Mouse (Mus musculus) spleen, adult 2 months (tissue): ENCODE measurements around the gene Gsdma. TPM values are rescaled to one million over a fixed set of nuclear protein-coding genes. Genes with fewer than 3 reads are reported as not detected.
"Not testable (repeated sequence)": the region's sequence is repeated elsewhere in the genome, so short reads cannot be mapped to it uniquely, and the experiment has no call there.

Experiments
- DNase-seq, 2 experiments: peaks; one replicate each; pipeline versions ENCODE4 v3.0.0 to v3.0.0-alpha.2; 2012 to 2021; ENCODE audit warnings: low spot score in 2 of 2, low read depth in 1 of 2
- H3K27ac ChIP-seq: fragments of 200-500 bp; 2 replicates; pipeline ENCODE4 v1.5.1; 2012; ENCODE audit warnings: low read length, inconsistent platforms; ENCODE audit not compliant: insufficient read depth
- H3K27me3 ChIP-seq: fragments of 200-500 bp; 2 replicates; pipeline ENCODE4 v1.6.1; 2012; ENCODE audit warnings: mild to moderate bottlenecking, moderate library complexity, low read length, inconsistent platforms; ENCODE audit not compliant: control insufficient read depth, insufficient read depth
- H3K36me3 ChIP-seq: fragments of 200-500 bp; 2 replicates; pipeline ENCODE4 v1.6.1; 2012; ENCODE audit warnings: mild to moderate bottlenecking, low read length, inconsistent platforms; ENCODE audit not compliant: control insufficient read depth, insufficient read depth
- H3K4me1 ChIP-seq: fragments of 200-500 bp; 2 replicates; pipeline ENCODE4 v1.6.1; 2011; ENCODE audit warnings: inconsistent platforms; ENCODE audit not compliant: control insufficient read depth, insufficient read depth, insufficient read length
- H3K4me3 ChIP-seq: fragments of 200-500 bp; 2 replicates; pipeline ENCODE4 v1.5.1; 2011; ENCODE audit warnings: mild to moderate bottlenecking, inconsistent platforms; ENCODE audit not compliant: insufficient read depth, insufficient read length; ENCODE audit errors: extremely low read depth
- CTCF ChIP-seq: fragments of 200-500 bp; IDR thresholded peaks from 2 replicates; pipeline ENCODE4 v1.5.1; 2011; ENCODE audit warnings: mild to moderate bottlenecking, inconsistent platforms; ENCODE audit not compliant: insufficient read depth, insufficient read length, insufficient replicate concordance; ENCODE audit errors: extremely low read depth
- POLR2A ChIP-seq: fragments of 200-500 bp; IDR thresholded peaks from 2 replicates; pipeline ENCODE4 v1.6.1; 2011; ENCODE audit warnings: low read depth, low read length, inconsistent platforms
- WGBS: fragments of 180-500 bp; shearing (Covaris S2); methylation state at CpG from one replicate; pipeline ENCODE4 v1.1.7; 2018; 5-methylcytosine and 5-hydroxymethylcytosine counted together
- polyA plus RNA-seq: library from polyadenylated mRNA; depleted of rRNA; stranded (reverse); fragments of >200 nt; gene quantifications from 2 replicates; pipeline ENCODE4 v1.2.3, GENCODE M21; 2012

Gene Gsdma
- polyA plus RNA-seq, 1 experiment: not detected

DNA sequence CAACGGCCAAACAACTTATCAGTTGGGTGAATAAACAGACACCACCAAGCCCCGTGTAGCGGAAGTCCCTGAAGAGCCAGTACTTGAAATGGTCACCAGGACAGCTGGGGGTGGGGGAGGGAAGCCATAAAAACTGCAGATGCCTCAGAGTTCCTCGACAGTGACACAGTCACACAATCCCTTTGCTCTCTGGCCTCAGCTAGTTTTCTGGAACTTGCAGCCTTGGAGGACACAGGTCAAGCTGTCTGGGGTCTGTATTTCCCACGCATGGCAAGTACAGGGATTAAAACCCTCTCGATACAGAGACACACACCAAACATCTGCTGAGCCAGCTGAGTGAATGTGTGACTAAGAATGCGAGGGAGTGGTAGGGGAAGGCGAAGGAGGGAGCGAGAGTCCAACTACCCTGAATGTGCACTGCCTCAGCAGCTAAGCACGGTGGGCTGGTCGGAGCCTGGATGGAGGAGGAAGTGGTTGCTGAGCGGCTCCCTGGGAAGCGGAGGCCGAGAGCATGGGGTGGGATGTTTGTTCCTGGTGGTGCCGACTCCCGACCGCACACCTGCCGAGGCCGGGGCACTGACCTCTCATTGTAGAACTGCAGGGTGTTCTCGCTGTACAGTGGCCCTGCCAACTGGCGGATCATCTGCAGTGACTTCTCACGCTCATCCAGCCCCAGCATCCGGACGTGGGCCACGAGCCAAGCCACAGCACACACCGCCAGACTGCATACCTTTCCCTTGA lies 45.0 kb downstream of the Gsdma start:
- Histone ChIP-seq H3K27ac (peak overlapping the region; percentile 22; the same call in 1 of the 2 replicates), H3K27me3 (no peaks in the 10 kb centered on the region), H3K4me1 (no peaks in the 10 kb centered on the region; the same call in 1 of the 2 replicates), H3K4me3 (no peak overlapping the region), H3K36me3 (peaks cover 28% of the 10 kb centered on the region)
- TF ChIP-seq CTCF (no peak), POLR2A (no peak)
- WGBS: 43% methylated on average over 26 of the region's 26 CpGs
- no peak for DNase-seq

DNA sequence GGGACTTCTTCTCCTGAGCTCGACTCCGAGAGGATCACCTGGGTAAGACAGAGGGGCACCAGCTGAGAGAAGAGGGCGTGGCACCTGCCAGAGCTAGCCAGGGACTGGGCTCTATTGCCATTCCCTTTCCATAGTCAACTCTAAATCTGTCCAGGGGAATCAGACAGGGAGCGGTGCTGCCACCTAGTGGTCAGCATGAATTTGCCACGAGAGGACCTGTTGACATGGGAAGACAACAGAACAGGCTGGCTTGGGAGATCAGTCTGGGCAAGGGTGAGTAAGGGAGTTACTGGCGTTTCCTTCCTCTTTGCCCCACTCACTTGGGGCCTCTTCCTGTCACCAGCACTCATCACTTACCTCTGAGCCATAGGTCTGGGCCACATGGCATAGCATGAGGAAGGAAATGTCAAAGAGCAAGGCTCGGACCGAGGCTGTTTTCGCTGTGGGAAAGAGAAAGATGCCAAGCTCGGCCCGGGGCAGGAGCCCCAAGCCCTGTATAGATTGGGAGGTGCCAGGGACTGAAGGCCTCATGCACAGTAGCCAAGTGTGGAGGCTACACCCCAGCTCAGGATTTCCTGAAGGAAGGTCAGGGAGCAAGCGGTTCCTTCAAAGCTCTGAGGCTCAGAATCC lies 46.4 kb downstream of the Gsdma start:
- peak; percentile 45 to 62 for DNase-seq

DNA sequence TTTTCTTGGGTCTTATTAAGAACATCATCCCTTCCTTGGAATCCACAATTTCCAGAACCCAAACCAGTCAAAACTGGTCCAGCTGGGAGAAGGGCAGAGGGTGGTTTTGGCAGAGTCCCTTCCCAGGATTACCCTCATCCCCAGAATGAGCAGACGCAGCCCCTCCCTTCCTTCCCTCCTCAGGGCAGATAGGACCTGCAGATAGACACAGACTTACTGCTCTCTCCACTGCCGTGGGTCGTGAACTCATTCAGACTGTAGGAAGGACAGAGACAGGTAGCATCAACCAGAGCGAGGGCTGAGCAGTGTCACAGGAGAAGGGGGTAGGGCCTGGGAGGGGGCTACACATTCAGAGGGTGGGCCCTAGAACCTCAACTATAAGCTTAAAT lies 46.9 kb downstream of the Gsdma start:
- DNase-seq: no peak
- TF ChIP-seq POLR2A: no peak
- no peak for TF ChIP-seq CTCF
- no peaks in the 10 kb centered on the region; the same call in 1 of the 2 replicates for H3K4me1 ChIP-seq
- peaks cover 30% of the 10 kb centered on the region for H3K36me3 ChIP-seq
- 52% methylated on average over 4 of the region's 4 CpGs for WGBS
- no peaks in the 10 kb centered on the region for H3K27me3 ChIP-seq
- no peak overlapping the region for H3K27ac ChIP-seq
- no peak overlapping the region for H3K4me3 ChIP-seq

More for the DNA sequence above, 46.4 kb downstream of the Gsdma start:
- 26% methylated on average over 12 of the region's 12 CpGs for WGBS
- peaks cover 30% of the 10 kb centered on the region for H3K36me3 ChIP-seq
- no peak overlapping the region for H3K27ac ChIP-seq
- no peak overlapping the region for H3K4me3 ChIP-seq
- peak; percentile 69; the same call in 1 of the 2 replicates for TF ChIP-seq CTCF
- no peak for TF ChIP-seq POLR2A
- H3K4me1 ChIP-seq: no peaks in the 10 kb centered on the region; the same call in 1 of the 2 replicates
- no peaks in the 10 kb centered on the region for H3K27me3 ChIP-seq

DNA sequence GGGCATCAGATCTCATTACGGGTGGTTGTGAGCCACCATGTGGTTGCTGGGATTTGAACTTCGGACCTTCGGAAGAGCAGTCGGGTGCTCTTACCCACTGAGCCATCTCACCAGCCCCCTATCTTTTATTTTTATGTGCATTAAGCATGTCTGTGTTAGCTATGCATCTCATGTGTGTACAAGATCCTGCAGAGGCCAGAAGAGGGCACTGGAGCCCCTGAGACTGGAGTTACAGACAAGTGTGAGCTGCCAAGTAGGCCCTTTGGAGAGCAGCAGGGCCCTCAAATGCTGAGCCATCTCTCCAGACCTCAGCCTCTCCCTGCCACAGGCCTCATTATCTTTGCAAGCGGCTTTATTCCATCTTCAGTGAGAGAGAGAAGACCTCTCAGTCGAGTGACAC lies 47.9 kb downstream of the Gsdma start:
- WGBS: 90% methylated on average over 6 of the region's 6 CpGs
- not testable (repeated sequence) for DNase-seq, H3K4me3 ChIP-seq, H3K27ac ChIP-seq, H3K4me1 ChIP-seq, H3K27me3 ChIP-seq
- H3K36me3 ChIP-seq: peaks cover 25% of the 10 kb centered on the region
- 0 out of 2 replicates have a peak, but pooled peaks have one; percentile 11 for TF ChIP-seq CTCF

DNA sequence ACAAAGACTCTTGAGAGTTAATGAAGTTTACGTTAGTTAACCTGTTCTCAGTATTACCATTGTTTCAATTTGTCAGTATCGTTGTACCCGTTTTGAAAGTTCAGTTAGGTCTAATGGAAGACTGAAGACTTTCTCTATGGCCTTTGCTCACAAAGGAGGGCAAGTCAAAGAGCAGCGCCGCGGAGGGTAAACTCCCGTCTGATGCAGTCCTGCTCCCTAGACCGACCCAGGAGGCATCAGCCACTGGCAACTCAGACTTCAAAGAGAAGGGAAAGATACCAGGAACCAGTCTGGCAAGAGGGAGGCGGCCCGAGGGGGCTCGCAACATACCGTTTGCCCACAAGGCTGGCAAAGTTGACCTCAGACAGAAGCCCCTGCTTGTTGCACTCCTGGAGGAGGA lies 49.6 kb downstream of the Gsdma start:
- H3K36me3 ChIP-seq: peaks cover 28% of the 10 kb centered on the region
- H3K27me3 ChIP-seq: no peaks in the 10 kb centered on the region
- 71% methylated on average over 12 of the region's 12 CpGs for WGBS
- H3K4me3 ChIP-seq: no peak overlapping the region
- DNase-seq: no peak
- TF ChIP-seq POLR2A (no peak), CTCF (no peak)
- H3K27ac ChIP-seq: no peak overlapping the region
- no peaks in the 10 kb centered on the region; the same call in 1 of the 2 replicates for H3K4me1 ChIP-seq

DNA sequence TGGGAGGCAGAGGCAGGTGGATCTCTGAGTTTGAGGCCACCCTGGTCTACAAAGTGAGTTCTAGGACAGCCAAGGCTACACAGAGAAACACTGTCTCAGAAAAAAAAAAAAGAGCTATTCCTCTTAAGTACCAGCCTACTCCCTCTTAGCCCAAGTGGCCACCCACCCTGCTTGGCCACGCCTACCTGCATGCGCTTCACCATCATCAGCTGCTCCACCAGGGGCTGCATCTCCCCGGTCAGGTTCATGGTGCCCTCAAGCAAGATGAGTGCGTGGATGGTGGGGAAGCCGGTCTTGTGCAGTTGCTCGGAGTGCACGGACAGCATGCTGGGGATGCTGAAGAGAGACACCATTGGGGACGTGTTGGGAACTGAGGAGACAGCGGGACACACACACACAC lies 51.8 kb downstream of the Gsdma start:
- 94% methylated on average over 9 of the region's 9 CpGs for WGBS

DNA sequence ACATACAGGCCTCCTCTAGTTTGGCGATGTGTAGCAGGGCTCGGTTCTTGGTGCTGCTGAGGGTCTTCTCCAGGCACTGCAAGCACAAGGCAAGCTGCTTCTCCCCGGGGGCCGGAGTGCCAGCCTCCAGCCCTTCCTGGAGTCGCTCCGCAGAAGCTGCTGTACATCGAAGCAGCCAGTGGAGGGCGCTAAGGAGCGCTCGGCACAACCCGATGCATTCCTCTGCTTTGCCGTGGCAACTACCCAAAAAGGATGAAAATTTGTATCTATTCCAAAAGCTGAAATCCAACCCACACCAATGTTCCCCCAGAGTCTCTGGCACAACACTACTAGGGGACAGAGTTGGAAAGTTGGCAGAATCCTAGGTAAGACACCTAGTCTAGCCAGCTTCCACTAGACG lies 53.8 kb downstream of the Gsdma start:
- peak in 1 of 2 experiments; percentile 34 for DNase-seq
- WGBS: 42% methylated on average over 13 of the region's 13 CpGs
- Histone ChIP-seq H3K36me3 (peaks cover 23% of the 10 kb centered on the region), H3K27ac (no peak overlapping the region), H3K4me3 (no peak overlapping the region), H3K4me1 (no peaks in the 10 kb centered on the region), H3K27me3 (no peaks in the 10 kb centered on the region)
- TF ChIP-seq CTCF (peak; percentile 66; the same call in 1 of the 2 replicates), POLR2A (no peak)

More for the DNA sequence above, 51.8 kb downstream of the Gsdma start:
- DNase-seq: no peak
- Histone ChIP-seq H3K27ac (no peak overlapping the region), H3K4me3 (no peak overlapping the region), H3K4me1 (no peaks in the 10 kb centered on the region), H3K27me3 (no peaks in the 10 kb centered on the region), H3K36me3 (peaks cover 26% of the 10 kb centered on the region)
- no peak for TF ChIP-seq POLR2A
- no peak for TF ChIP-seq CTCF
